Mouse (Mus musculus): ENCODE results near the gene Upk3bl. TPM values are rescaled to one million over a fixed set of nuclear protein-coding genes. Genes with fewer than 3 reads are reported as not detected.
A peak's percentile ranks its signal among the peaks of the same experiment; 100 is the strongest.

Upk3bl gene
- polyA plus RNA-seq, 1 experiment: not detected

GRCm38 (mm10) chr5:136025712-136026111, 28.6 kb upstream of the Upk3bl start:
- H3K4me1 ChIP-seq (ENCODE audit: control insufficient read depth, insufficient read depth, low read length): peaks cover 6% of the 10 kb centered on the region; the same call in 1 of the 2 replicates
- no peak for TF ChIP-seq POLR2A (IDR thresholded peaks at IDR 0.05; ENCODE audit: borderline replicate concordance, low read depth, low read length)
- no peak for TF ChIP-seq CTCF (IDR thresholded peaks at IDR 0.05; ENCODE audit: low read depth, low read length)
- H3K4me3 ChIP-seq (ENCODE audit: insufficient read depth, low read length): no peak overlapping the region
- H3K27ac ChIP-seq (ENCODE audit: insufficient read depth, low read depth, low read length): no peak overlapping the region

- H3K4me1 ChIP-seq (ENCODE audit: control insufficient read depth, insufficient read depth, low read length): peaks cover 6% of the 10 kb centered on the region; the same call in 1 of the 2 replicates
- H3K4me3 ChIP-seq (ENCODE audit: insufficient read depth, low read length): no peak overlapping the region
Observed at GRCm38 (mm10) chr5:136026859-136027258, 27.4 kb upstream of the Upk3bl start.

GRCm38 (mm10) chr5:136027612-136028311, 26.5 kb upstream of the Upk3bl start:
- Histone ChIP-seq H3K4me1 (ENCODE audit: control insufficient read depth, insufficient read depth, low read length) (peaks cover 6% of the 10 kb centered on the region; the same call in 1 of the 2 replicates), H3K4me3 (ENCODE audit: insufficient read depth, low read length) (no peak overlapping the region), H3K27ac (ENCODE audit: insufficient read depth, low read depth, low read length) (no peak overlapping the region)
- TF ChIP-seq POLR2A (IDR thresholded peaks at IDR 0.05; ENCODE audit: borderline replicate concordance, low read depth, low read length): no peak
- no peak for TF ChIP-seq CTCF (IDR thresholded peaks at IDR 0.05; ENCODE audit: low read depth, low read length)

More at GRCm38 (mm10) chr5:136026859-136027258, 27.4 kb upstream of the Upk3bl start:
- no peak overlapping the region for H3K27ac ChIP-seq (ENCODE audit: insufficient read depth, low read depth, low read length)
- TF ChIP-seq CTCF (IDR thresholded peaks at IDR 0.05; ENCODE audit: low read depth, low read length) (no peak), POLR2A (IDR thresholded peaks at IDR 0.05; ENCODE audit: borderline replicate concordance, low read depth, low read length) (no peak)

- H3K4me1 ChIP-seq (ENCODE audit: control insufficient read depth, insufficient read depth, low read length): peaks cover 30% of the 10 kb centered on the region
- no peak overlapping the region for H3K4me3 ChIP-seq (ENCODE audit: insufficient read depth, low read length)
- H3K27ac ChIP-seq (ENCODE audit: insufficient read depth, low read depth, low read length): peak overlapping the region; percentile 77
- TF ChIP-seq POLR2A (IDR thresholded peaks at IDR 0.05; ENCODE audit: borderline replicate concordance, low read depth, low read length) (no peak), CTCF (IDR thresholded peaks at IDR 0.05; ENCODE audit: low read depth, low read length) (no peak)
Observed at GRCm38 (mm10) chr5:136034868-136035267, 19.4 kb upstream of the Upk3bl start.

GRCm38 (mm10) chr5:136035285-136035684, 19.0 kb upstream of the Upk3bl start:
- Histone ChIP-seq H3K4me3 (ENCODE audit: insufficient read depth, low read length) (no peak overlapping the region), H3K27ac (ENCODE audit: insufficient read depth, low read depth, low read length) (peak overlapping the region; percentile 77), H3K4me1 (ENCODE audit: control insufficient read depth, insufficient read depth, low read length) (peaks cover 27% of the 10 kb centered on the region)
- TF ChIP-seq CTCF (IDR thresholded peaks at IDR 0.05; ENCODE audit: low read depth, low read length) (no peak), POLR2A (IDR thresholded peaks at IDR 0.05; ENCODE audit: borderline replicate concordance, low read depth, low read length) (no peak)

DNA sequence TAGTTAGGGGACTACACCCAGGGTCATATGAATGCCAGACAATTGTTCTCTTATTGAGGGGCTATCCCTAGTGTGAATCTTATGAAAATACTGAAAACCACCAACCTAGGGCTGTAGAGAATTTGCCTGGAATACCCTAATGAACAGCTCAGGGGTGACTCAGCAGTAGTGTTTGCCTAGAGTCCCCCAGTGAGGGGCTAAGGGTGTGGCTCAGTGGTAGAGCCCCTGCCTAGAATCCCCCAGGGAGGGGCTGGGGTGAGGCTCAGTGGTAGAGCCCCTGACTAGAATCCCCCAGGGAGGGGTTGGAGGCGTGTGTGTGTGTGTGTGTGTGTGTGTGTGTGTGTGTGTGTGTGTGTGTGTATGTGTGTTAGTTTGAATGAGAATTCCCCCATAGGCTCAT, 17.6 kb upstream of the Upk3bl start:
- Histone ChIP-seq H3K4me1 (ENCODE audit: control insufficient read depth, insufficient read depth, low read length) (peaks cover 35% of the 10 kb centered on the region), H3K4me3 (ENCODE audit: insufficient read depth, low read length) (no peak overlapping the region), H3K27ac (ENCODE audit: insufficient read depth, low read depth, low read length) (no peak overlapping the region)
- no peak for TF ChIP-seq CTCF (IDR thresholded peaks at IDR 0.05; ENCODE audit: low read depth, low read length)
- TF ChIP-seq POLR2A (IDR thresholded peaks at IDR 0.05; ENCODE audit: borderline replicate concordance, low read depth, low read length): no peak

DNA sequence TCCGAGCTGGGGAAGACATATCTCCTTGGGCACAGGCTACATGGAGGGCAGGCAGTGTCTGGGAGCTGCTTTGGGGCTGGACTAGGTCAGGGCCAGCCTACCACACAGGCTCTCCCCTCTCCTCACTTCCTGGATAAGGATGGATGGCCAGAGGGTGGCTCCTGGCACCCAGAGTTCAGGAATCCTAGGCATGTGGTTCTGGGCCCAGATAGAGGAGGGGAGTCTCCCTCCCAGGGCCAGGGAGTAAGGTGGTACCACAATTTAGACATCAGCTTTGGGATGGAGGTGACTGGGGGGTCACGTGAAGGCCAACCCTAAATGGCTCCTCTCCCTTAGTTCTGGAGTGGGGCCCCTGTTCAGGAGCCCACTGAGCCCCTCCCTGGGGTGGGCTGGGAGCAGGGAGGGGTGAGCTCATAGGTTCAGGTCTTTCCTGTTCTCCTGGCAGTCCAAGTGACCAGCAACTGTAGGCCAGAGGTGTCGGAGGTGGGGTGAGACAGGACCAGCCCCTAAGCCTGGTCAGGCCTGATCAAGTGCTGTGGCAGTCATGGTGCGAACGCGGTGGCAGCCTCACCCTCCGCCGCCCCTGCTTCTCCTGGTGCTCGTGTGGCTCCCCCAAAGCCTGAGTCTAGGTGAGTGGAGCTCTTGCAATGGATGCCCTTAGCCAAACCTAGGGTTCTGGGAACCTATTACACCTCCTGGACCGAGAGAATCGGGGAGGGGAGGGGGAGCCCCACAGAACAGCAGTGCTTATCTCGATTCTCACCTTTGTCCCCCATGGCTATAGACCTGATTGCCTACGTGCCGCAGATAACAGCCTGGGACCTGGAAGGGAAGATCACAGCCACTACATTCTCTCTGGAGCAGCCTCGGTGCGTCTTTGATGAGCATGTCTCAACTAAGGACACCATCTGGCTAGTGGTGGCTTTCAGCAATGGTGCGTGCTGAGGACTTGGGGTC, 15.8 kb upstream of the Upk3bl start, which contains the start of gene Upk3b:
Upk3b (plus strand) TSS at position 239 of the 957 bp plus-strand sequence.
- no peak within 1 kb of the TSS for H3K27ac ChIP-seq (ENCODE audit: insufficient read depth, low read depth, low read length)
- H3K4me3 ChIP-seq (ENCODE audit: insufficient read depth, low read length): no peak within 1 kb of the TSS
- H3K4me1 ChIP-seq (ENCODE audit: control insufficient read depth, insufficient read depth, low read length): peaks cover 33% of the 10 kb centered on the region
- TF ChIP-seq POLR2A (IDR thresholded peaks at IDR 0.05; ENCODE audit: borderline replicate concordance, low read depth, low read length): no peak
- TF ChIP-seq CTCF (IDR thresholded peaks at IDR 0.05; ENCODE audit: low read depth, low read length): no peak

DNA sequence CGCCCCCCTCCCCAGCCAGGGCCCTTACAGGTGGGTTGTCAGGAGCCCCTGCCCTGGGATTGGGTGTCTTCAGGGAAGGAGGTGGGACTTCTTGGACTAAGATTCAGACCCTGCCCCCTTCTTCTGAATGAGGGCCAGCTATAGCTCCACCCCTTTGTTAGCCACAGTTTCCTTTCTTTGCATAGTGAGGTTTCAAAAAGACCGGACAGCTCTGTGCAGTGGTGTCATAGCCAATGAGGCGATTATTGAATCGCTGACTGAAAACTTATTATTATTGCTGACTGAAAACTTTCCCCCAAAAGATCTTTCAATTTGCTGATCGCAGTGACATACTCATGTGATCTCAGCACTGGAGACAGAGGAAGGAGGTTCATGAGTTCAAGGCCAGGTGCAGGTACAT, 14.1 kb upstream of the Upk3bl start:
- Histone ChIP-seq H3K4me1 (ENCODE audit: control insufficient read depth, insufficient read depth, low read length) (peaks cover 18% of the 10 kb centered on the region), H3K27ac (ENCODE audit: insufficient read depth, low read depth, low read length) (no peak overlapping the region), H3K4me3 (ENCODE audit: insufficient read depth, low read length) (no peak overlapping the region)
- TF ChIP-seq POLR2A (IDR thresholded peaks at IDR 0.05; ENCODE audit: borderline replicate concordance, low read depth, low read length) (no peak), CTCF (IDR thresholded peaks at IDR 0.05; ENCODE audit: low read depth, low read length) (no peak)

GRCm38 (mm10) chr5:136041260-136041659, 13.0 kb upstream of the Upk3bl start:
- Histone ChIP-seq H3K4me1 (ENCODE audit: control insufficient read depth, insufficient read depth, low read length) (peaks cover 9% of the 10 kb centered on the region), H3K4me3 (ENCODE audit: insufficient read depth, low read length) (no peak overlapping the region), H3K27ac (ENCODE audit: insufficient read depth, low read depth, low read length) (no peak overlapping the region)
- TF ChIP-seq CTCF (IDR thresholded peaks at IDR 0.05; ENCODE audit: low read depth, low read length) (no peak), POLR2A (IDR thresholded peaks at IDR 0.05; ENCODE audit: borderline replicate concordance, low read depth, low read length) (no peak)

All from bone marrow macrophage, adult 2 months (primary cell).